Mouse (Mus musculus) mouse embryonic stem cell (cell line): Measurements from ENCODE around the gene Bbs7.
"Not testable (repeated sequence)": the region's sequence is repeated elsewhere in the genome, so short reads cannot be mapped to it uniquely, and the experiment has no call there.

Experiments used
- in situ Hi-C, 2 experiments: fragments of 300-500 bp; cut with MboI; formaldehyde crosslinking; loops; 1 replicate in 1 of 2; 3 replicates in 1 of 2; pipeline ENCODE4 v1.14.3; 2019 to 2020; ENCODE audit warnings: low sequenced_read_pairs in 2 of 2, low pct_unique_long_range_greater_than_20kb in 1 of 2, mixed read lengths in 1 of 2; ENCODE audit not compliant: unreplicated experiment in 1 of 2

The Bbs7 gene

GRCm38 (mm10) chr3:36613202-36613907 is at the start of gene Bbs7:
Bbs7 (minus strand) TSS chr3:36613477.
- in situ Hi-C loops = no loop called here

- in situ Hi-C loops = loop anchor here in 1 of 2 experiments (25.0 kb wide), 1 partner anchor 417 kb away; the partner anchor contains the start of gene Adad1
These were observed 31.9 kb upstream of the Bbs7 start for GRCm38 (mm10) chr3:36645245-36645559.

- in situ Hi-C loops = loop anchor here in 1 of 2 experiments (25.0 kb wide), 1 partner anchor 418 kb away; the partner anchor contains the start of gene Adad1
These were observed 31.4 kb upstream of the Bbs7 start for GRCm38 (mm10) chr3:36644554-36645244.

- in situ Hi-C loops = loop anchor here in 1 of 2 experiments (25.0 kb wide), 1 partner anchor 419 kb away; the partner anchor contains the start of gene Adad1
These were observed 30.1 kb upstream of the Bbs7 start for GRCm38 (mm10) chr3:36643354-36643753.

GRCm38 (mm10) chr3:36642736-36643135 is 29.5 kb upstream of the Bbs7 start:
- in situ Hi-C loops = loop anchor here in 1 of 2 experiments (25.0 kb wide), 1 partner anchor 420 kb away; the partner anchor contains the start of gene Adad1

- in situ Hi-C loops = loop anchor here in 1 of 2 experiments (25.0 kb wide), 1 partner anchor 422 kb away; the partner anchor contains the start of gene Adad1
These were observed 27.5 kb upstream of the Bbs7 start for GRCm38 (mm10) chr3:36640787-36641186.

- in situ Hi-C loops = loop anchor here in 1 of 2 experiments (25.0 kb wide), 1 partner anchor 427 kb away; the partner anchor contains the start of gene Adad1
These were observed 22.2 kb upstream of the Bbs7 start for GRCm38 (mm10) chr3:36635449-36635848.

GRCm38 (mm10) chr3:36626803-36627202 is 13.5 kb upstream of the Bbs7 start:
- in situ Hi-C loops = loop anchor here in 1 of 2 experiments (25.0 kb wide), 1 partner anchor 435 kb away; the partner anchor contains the start of gene Adad1

- in situ Hi-C loops = no loop called here
These were observed 4.9 kb upstream of the Bbs7 start for GRCm38 (mm10) chr3:36618181-36618580.

- in situ Hi-C loops = no loop called here
These were observed 605 bp upstream of the Bbs7 start for GRCm38 (mm10) chr3:36613908-36614255.

- in situ Hi-C loops = no loop called here
These were observed 590 bp downstream of the Bbs7 start for GRCm38 (mm10) chr3:36612687-36613086.

- in situ Hi-C loops = no loop called here
These were observed 7.1 kb downstream of the Bbs7 start for GRCm38 (mm10) chr3:36605894-36606783.

- in situ Hi-C loops = not testable (repeated sequence)
These were observed 13.5 kb downstream of the Bbs7 start for GRCm38 (mm10) chr3:36599773-36600172.

GRCm38 (mm10) chr3:36598811-36599210 is 14.5 kb downstream of the Bbs7 start:
- in situ Hi-C loops = no loop called here

GRCm38 (mm10) chr3:36571827-36572378 is 41.4 kb downstream of the Bbs7 start, which contains the start of gene Ccna2:
Ccna2 (minus strand) TSS chr3:36572150.
- in situ Hi-C loops = no loop called here

- in situ Hi-C loops = no loop called here
These were observed 41.9 kb downstream of the Bbs7 start for GRCm38 (mm10) chr3:36571361-36571826.

GRCm38 (mm10) chr3:36569836-36570235 is 43.4 kb downstream of the Bbs7 start:
- in situ Hi-C loops = no loop called here

- in situ Hi-C loops = no loop called here
These were observed 49.6 kb downstream of the Bbs7 start for GRCm38 (mm10) chr3:36563666-36564065.
